Mouse (Mus musculus) kidney, postnatal 4 days (tissue): ENCODE data around the gene Fus.
"Not testable (repeated sequence)": the region's sequence is repeated elsewhere in the genome, so short reads cannot be mapped to it uniquely, and the experiment has no call there.

Experiments
- DNase-seq, 2 experiments: peaks; one replicate each; pipeline ENCODE4 v3.0.0; 2021; ENCODE audit warnings: mixed read lengths in 2 of 2

Gene Fus

GRCm38 (mm10) chr7:128006193-128006592 lies 38.9 kb downstream of the Fus start:
- DNase-seq = no peak

DNA sequence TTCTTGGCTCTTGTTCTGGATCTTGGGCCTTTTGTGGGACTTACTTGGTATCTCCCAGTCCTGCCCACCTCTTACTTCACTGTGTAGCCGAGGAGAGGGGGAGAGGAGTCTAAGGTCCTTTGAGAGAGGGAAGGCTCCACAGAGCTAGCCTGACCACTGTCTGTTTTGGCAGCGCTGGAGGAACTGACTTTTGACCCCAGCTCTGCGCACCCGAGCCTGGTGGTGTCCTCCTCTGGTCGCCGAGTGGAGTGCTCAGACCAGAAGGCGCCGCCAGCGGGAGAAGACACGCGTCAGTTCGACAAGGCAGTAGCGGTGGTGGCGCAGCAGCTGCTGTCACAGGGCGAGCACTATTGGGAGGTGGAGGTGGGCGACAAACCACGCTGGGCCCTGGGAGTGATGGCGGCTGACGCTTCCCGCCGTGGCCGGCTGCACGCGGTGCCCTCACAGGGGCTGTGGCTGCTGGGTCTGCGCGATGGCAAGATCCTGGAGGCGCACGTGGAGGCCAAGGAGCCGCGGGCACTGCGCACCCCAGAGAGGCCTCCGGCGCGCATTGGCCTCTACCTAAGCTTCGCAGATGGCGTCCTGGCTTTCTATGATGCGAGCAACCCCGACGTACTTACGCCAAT lies 42.6 kb downstream of the Fus start:
- peak; percentile 21 to 46 for DNase-seq

GRCm38 (mm10) chr7:128012136-128012780 lies 45.0 kb downstream of the Fus start:
- no peak for DNase-seq

GRCm38 (mm10) chr7:128013116-128013515 lies 45.9 kb downstream of the Fus start:
- DNase-seq = no peak

GRCm38 (mm10) chr7:128016134-128016533 lies 48.9 kb downstream of the Fus start:
- not testable (repeated sequence) for DNase-seq

- DNase-seq = no peak
Measured at GRCm38 (mm10) chr7:128016650-128017049, 49.4 kb downstream of the Fus start.

GRCm38 (mm10) chr7:128018275-128018674 lies 51.0 kb downstream of the Fus start:
- no peak for DNase-seq

DNA sequence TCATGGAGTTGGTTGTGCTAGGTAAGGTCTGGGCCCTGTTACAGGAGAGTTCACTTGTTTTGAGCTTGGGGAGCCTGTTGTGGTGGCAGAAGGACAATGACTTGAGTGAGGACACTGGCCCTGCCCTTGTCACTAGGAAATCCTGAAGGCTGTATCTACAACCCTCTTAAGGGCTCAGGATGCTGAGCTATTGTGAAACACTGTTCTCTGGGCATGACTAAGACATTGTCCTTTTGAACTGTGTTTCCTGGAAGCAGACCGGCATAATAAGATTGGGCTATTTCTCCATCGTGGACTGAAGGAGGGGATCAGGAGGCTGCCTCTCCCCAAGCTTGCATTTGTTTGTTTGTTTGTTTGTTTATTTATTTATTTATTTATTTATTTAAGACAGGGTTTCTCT lies 51.9 kb downstream of the Fus start:
- no peak for DNase-seq

- DNase-seq = no peak
Measured at GRCm38 (mm10) chr7:128022974-128023373, 55.7 kb downstream of the Fus start.

DNA sequence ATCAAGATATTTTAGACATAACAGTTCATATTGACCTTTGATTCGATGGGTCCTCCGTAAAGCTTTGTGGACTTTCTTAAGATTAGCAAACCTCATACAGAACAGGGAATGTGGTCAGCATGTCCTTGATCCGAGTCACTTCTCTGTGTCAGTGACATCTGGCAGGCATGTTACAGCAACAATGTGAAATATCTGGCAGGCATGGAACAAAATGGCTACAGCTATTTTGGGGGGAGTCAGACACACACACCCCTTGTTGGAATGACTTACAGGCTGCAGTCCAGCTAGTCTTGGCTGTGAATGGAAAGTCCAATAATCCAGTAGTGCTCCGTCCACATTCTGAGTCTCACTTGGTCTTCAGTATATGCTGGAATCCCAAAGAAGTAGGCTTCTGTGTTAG lies 56.3 kb downstream of the Fus start:
- DNase-seq = no peak

GRCm38 (mm10) chr7:128024364-128024763 lies 57.1 kb downstream of the Fus start:
- no peak for DNase-seq

DNA sequence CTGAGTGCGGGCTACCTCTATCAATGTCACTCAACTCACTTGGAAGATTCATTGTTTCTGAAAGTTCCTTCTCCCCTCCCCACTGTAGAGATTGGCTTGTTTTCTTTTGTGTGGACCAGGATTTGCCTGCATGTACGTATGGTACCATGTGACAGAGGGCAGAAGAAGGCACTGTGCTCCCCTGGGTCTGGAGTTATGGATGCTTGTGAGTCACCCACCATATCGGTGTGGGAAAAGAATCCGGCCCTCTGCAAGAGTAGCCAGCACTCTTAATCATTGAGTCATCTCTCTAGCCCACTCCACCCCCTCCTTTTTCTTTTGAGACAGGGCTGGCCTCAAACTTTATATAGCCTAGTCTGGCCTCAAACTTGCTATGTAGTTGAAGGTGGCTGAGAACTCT lies 57.7 kb downstream of the Fus start:
- no peak for DNase-seq

- no peak for DNase-seq
Measured at GRCm38 (mm10) chr7:128025381-128025780, 58.1 kb downstream of the Fus start.

DNA sequence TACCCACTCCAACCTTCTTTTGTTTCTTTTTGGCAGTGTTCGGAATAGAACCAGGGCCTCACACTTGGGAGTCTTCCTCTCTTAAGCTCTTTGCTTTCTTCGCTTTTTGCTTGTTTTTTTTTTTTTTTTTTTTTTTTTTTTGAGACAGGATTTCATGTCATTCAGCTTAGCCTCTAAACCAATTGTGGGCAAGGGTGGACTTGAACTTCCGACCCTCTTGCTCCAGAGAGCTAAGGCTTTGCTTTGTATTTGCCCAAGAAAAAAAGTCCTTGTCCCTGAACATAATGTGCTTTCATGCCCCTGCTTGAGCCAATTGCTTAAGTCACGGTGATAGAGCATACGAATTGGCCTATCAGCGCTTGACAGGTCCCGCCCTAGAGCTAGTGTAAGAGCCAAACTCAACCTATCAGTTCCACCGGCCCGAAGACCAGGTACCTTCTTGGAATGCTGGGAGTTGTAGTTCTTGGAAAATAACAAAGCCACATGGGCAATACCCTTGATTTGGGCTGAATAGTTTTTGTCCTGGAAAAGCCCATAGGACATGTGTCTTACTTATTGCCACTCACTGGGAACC lies 64.2 kb downstream of the Fus start:
- peak; percentile 21 to 50 for DNase-seq

- no peak for DNase-seq
Measured at GRCm38 (mm10) chr7:128032290-128032988, 65.2 kb downstream of the Fus start.

GRCm38 (mm10) chr7:128032989-128033293 lies 65.7 kb downstream of the Fus start:
- no peak for DNase-seq

DNA sequence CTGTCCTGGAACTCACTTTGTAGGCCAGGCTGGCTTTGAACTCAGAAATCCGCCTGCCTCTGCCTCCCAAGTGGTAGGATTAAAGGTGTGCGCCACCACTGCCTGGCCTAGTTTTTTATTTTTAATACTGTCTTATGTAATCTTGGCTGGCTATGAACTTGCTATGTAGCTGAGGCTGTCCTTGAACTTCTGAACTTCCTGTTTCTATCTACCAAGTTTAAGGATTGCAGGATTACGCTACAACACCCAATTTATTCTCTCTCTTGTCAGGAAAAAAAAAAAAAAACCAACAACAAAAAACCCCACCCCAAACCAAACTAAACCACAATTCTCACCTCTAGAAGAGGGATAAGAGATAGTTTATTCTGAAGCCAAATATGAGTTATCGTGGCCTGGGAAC lies 66.4 kb downstream of the Fus start:
- no peak for DNase-seq
